In genomic region chr10:67295331-67295730, GRCm38 (mm10) we compare ENCODE assay signal across 13 mouse cellular contexts.
"Had no signal": no experiment of that assay in that cellular context is flagged by ENCODE, and none has a peak within 500 bp of the region (broad histone marks: within the 10 kb centered on the region; RNA-seq: fewer than 3 reads in every experiment).

No protein-coding gene starts in this region.

- H3K9ac ChIP-seq: intestine, embryonic 15.5 days; limb, embryonic 13.5 days; stomach, embryonic 15.5 days had no signal

- ATAC-seq: intestine, embryonic 15.5 days; midbrain, embryonic 16.5 days had no signal

- DNase-seq: kidney, adult 2 months; kidney, postnatal 25 days; layer of hippocampus, adult 9-11 months; left cerebral cortex, postnatal 4 days; lung, adult 18-20 months; right cerebral cortex, postnatal 14 days; thymus, adult 2 months; thymus, postnatal 36 days had no signal

- H3K27ac ChIP-seq: intestine, embryonic 15.5 days; limb, embryonic 13.5 days; midbrain, embryonic 10.5 days; stomach, embryonic 15.5 days had no signal

- H3K4me1 ChIP-seq: intestine, embryonic 15.5 days; midbrain, embryonic 10.5 days; stomach, embryonic 15.5 days had no signal

- H3K4me3 ChIP-seq: intestine, embryonic 15.5 days; limb, embryonic 13.5 days; midbrain, embryonic 10.5 days; stomach, embryonic 15.5 days had no signal

- H3K9me3 ChIP-seq: intestine, embryonic 15.5 days; limb, embryonic 13.5 days; midbrain, embryonic 10.5 days; stomach, embryonic 15.5 days had no signal

- H3K4me2 ChIP-seq: intestine, embryonic 15.5 days; limb, embryonic 13.5 days; stomach, embryonic 15.5 days had no signal

- H3K36me3 ChIP-seq: intestine, embryonic 15.5 days; limb, embryonic 13.5 days; midbrain, embryonic 10.5 days; stomach, embryonic 15.5 days had no signal

- H3K27me3 ChIP-seq: intestine, embryonic 15.5 days; limb, embryonic 13.5 days; stomach, embryonic 15.5 days had no signal
